Mouse (Mus musculus): Measurements from ENCODE around the gene Eif4g1. TPM values are rescaled to one million over a fixed set of nuclear protein-coding genes. Genes with fewer than 3 reads are reported as not detected.

Gene Eif4g1
- total and polyA plus RNA-seq, 3 experiments: 403 to 519 (median 473) TPM

DNA sequence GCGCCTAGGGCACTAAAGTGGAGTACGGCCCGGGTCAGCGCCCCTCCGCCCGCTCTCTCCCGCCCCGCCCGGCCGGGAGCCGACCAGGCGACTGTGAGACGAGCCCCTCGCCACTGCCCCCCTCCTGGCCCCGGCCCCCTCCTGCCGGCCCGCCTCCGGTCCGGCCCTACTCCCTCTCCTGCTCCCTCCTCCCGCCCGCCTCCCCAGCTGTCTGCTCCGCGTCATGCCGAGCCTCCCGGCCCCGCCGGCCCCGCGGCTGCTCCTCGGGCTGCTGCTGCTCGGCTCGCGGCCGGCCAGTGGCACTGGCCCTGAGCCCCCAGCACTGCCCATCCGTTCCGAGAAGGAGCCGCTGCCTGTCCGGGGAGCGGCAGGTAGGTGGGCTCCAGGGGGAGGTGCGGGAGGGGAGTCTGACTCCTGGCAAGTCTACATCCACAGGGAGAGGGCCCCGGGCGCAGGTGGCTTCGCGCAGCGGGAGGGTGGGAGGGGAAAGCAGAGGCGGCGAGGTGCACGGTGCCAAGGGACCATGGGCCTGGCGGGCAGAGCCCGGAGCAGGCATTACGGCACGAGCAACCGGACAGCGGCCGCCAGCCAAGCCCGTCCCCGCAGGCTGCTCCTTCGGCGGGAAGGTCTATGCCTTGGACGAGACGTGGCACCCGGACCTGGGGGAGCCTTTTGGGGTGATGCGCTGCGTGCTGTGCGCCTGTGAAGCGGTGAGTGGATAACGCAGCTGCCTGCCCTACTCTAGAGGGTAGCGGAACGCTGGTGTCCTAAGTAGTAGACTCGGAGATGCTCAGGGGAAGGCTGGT lies 65.0 kb downstream of the Eif4g1 start, which contains the start of gene Chrd:
Gene Chrd, plus strand, starts transcription at position 203 of the 806 bp plus-strand sequence.
- no peak within 1 kb of the TSS for H3K4me3 ChIP-seq (replicated peaks in 1 of 3; ENCODE audit: low read depth in 2 of 3, low read length in 2 of 3, poor library complexity in 1 of 3)
- no peak within 1 kb of the TSS for H3K4me2 ChIP-seq (ENCODE audit: insufficient read depth, low read depth, poor library complexity, severe bottlenecking)
- H3K36me3 ChIP-seq (replicated peaks in 1 of 2; ENCODE audit: control insufficient read depth in 1 of 2, insufficient read depth in 1 of 2, low read length in 1 of 2): no peaks in the 10 kb centered on the region
- H3K9me3 ChIP-seq (replicated peaks; ENCODE audit: low read length): peaks cover 13% of the 10 kb centered on the region
- no peaks in the 10 kb centered on the region for H3K79me2 ChIP-seq (replicated peaks; ENCODE audit: control insufficient read depth, extremely low read depth, insufficient read depth, poor library complexity, severe bottlenecking)
- H3K9ac ChIP-seq (ENCODE audit: insufficient read depth, low read depth): no peak within 1 kb of the TSS
- TF ChIP-seq RAD21 (IDR thresholded peaks at IDR 0.05; ENCODE audit: low read depth, low read length) (no peak), JUND (conservative IDR thresholded peaks at IDR 0.05; ENCODE audit: low read depth, low read length) (no peak), E2F4 (IDR thresholded peaks at IDR 0.05; ENCODE audit: insufficient replicate concordance, low read depth, low read length) (no peak), ZC3H11A (IDR thresholded peaks at IDR 0.05; ENCODE audit: low read depth, low read length) (no peak), MAX (IDR thresholded peaks at IDR 0.05; ENCODE audit: low read length) (no peak), UBTF (IDR thresholded peaks at IDR 0.05; ENCODE audit: low read depth, low read length) (no peak), TCF12 (IDR thresholded peaks at IDR 0.05; ENCODE audit: low read depth, low read length) (no peak), ZMIZ1 (IDR thresholded peaks at IDR 0.05; ENCODE audit: low read depth, low read length) (no peak), KAT2A (IDR thresholded peaks at IDR 0.05; ENCODE audit: insufficient replicate concordance, low read length) (no peak), JUN (IDR thresholded peaks at IDR 0.05; ENCODE audit: insufficient read depth, low read depth, low read length) (no peak)
- no peak within 1 kb of the TSS for H3K27ac ChIP-seq (ENCODE audit: insufficient read depth, low read depth)
- peaks cover 53% of the 10 kb centered on the region for H3K27me3 ChIP-seq (replicated peaks)
- H3K4me1 ChIP-seq (ENCODE audit: control insufficient read depth in 1 of 2, insufficient read depth in 2 of 2): peaks cover 2 to 6% of the 10 kb centered on the region in 2 experiments; a peak in 2 of 4 replicates
- DNase-seq (ENCODE audit: extremely low read depth): no peak
- dilution Hi-C loops (cut with MboI; ENCODE audit: extremely low pct_ligation_motif_present, extremely low pct_unique_long_range_greater_than_20kb, low sequenced_read_pairs) (no loop called here), in situ Hi-C loops (cut with MboI; ENCODE audit: low pct_ligation_motif_present, low pct_unique_long_range_greater_than_20kb, low sequenced_read_pairs) (no loop called here)

DNA sequence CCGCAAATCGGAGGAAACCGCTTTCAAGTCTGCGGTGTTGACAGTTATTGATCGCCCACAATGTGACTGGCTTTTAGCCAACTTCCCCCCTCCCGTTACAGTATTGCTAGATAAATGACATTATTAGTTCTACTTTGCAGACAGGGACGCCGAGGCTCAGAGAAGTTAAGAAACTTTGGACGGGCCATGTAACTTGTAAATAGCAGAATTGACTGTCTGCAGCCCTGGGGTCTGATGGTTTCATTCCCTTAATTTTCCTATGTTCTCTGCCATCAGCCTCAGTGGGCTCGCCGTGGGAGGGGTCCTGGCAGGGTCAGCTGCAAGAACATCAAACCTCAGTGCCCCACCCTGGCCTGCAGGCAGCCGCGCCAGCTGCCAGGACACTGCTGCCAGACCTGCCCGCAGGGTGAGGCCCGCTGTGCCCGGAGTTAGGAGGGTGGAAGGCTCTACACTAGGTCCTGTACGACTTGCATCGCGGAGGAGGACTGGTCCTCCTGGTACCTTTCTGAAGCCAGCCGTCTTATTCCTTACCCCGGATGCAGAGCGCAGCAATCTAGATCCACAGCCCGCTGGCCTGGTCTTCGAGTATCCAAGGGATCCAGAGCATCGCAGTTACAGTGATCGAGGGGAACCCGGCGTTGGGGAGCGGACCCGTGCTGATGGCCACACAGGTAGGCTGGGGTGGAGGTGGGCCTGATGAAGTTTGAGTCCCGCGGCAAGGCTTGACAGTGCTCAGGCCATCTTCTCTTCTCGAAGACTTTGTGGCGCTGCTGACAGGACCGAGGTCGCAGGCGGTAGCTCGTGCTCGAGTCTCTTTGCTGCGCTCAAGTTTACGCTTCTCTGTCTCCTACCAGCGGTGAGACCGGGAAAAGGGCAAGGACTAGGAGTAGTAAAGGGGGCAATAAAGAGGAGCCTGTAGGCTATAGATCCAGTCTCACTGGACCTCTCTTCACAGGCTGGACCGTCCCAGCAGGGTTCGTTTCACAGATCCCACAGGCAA lies 65.9 kb downstream of the Eif4g1 start, which contains the start of gene Thpo:
Gene Thpo, minus strand, starts transcription at position 781 of the 1,000 bp plus-strand sequence.
- TF ChIP-seq USF1 (IDR thresholded peaks at IDR 0.05; ENCODE audit: low read depth, low read length) (no peak), IRF4 (IDR thresholded peaks at IDR 0.05; ENCODE audit: low read depth, low read length) (no peak), JUND (conservative IDR thresholded peaks at IDR 0.05; ENCODE audit: low read depth, low read length) (no peak), ZMIZ1 (IDR thresholded peaks at IDR 0.05; ENCODE audit: low read depth, low read length) (no peak), UBTF (IDR thresholded peaks at IDR 0.05; ENCODE audit: low read depth, low read length) (no peak), NELFE (IDR thresholded peaks at IDR 0.05; ENCODE audit: low read depth, low read length) (no peak), MEF2A (IDR thresholded peaks at IDR 0.05; ENCODE audit: borderline replicate concordance, low read depth, low read length) (no peak), GABPA (IDR thresholded peaks at IDR 0.05; ENCODE audit: insufficient replicate concordance, low read depth, low read length) (no peak), MAZ (IDR thresholded peaks at IDR 0.05; ENCODE audit: low read depth, low read length) (no peak), E2F4 (IDR thresholded peaks at IDR 0.05; ENCODE audit: insufficient replicate concordance, low read depth, low read length) (no peak), RAD21 (IDR thresholded peaks at IDR 0.05; ENCODE audit: low read depth, low read length) (no peak), KAT2A (IDR thresholded peaks at IDR 0.05; ENCODE audit: insufficient replicate concordance, low read length) (no peak), NRF1 (IDR thresholded peaks at IDR 0.05; ENCODE audit: low read depth, low read length) (no peak), CTCF (conservative IDR thresholded peaks at IDR 0.05 in 1 of 2, IDR thresholded peaks at IDR 0.05 in 1 of 2; ENCODE audit: low read depth in 2 of 2, low read length in 2 of 2) (no peak)
- Histone ChIP-seq H3K9me3 (replicated peaks; ENCODE audit: low read length) (peaks cover 16% of the 10 kb centered on the region), H3K4me1 (ENCODE audit: control insufficient read depth in 1 of 2, insufficient read depth in 2 of 2) (peaks cover 5 to 6% of the 10 kb centered on the region in 2 experiments; a peak in 3 of 4 replicates), H3K27me3 (replicated peaks) (peaks cover 54% of the 10 kb centered on the region), H3K79me2 (replicated peaks; ENCODE audit: control insufficient read depth, extremely low read depth, insufficient read depth, poor library complexity, severe bottlenecking) (no peaks in the 10 kb centered on the region), H3K9ac (ENCODE audit: insufficient read depth, low read depth) (no peak within 1 kb of the TSS), H3K27ac (ENCODE audit: insufficient read depth, low read depth) (no peak within 1 kb of the TSS), H3K36me3 (replicated peaks in 1 of 2; ENCODE audit: control insufficient read depth in 1 of 2, insufficient read depth in 1 of 2, low read length in 1 of 2) (no peaks in the 10 kb centered on the region), H3K4me2 (ENCODE audit: insufficient read depth, low read depth, poor library complexity, severe bottlenecking) (no peak within 1 kb of the TSS), H3K4me3 (replicated peaks in 1 of 3; ENCODE audit: low read depth in 2 of 3, low read length in 2 of 3, poor library complexity in 1 of 3) (no peak within 1 kb of the TSS)
- dilution Hi-C loops (cut with MboI; ENCODE audit: extremely low pct_ligation_motif_present, extremely low pct_unique_long_range_greater_than_20kb, low sequenced_read_pairs) (no loop called here), in situ Hi-C loops (cut with MboI; ENCODE audit: low pct_ligation_motif_present, low pct_unique_long_range_greater_than_20kb, low sequenced_read_pairs) (no loop called here)
- no peak for DNase-seq (ENCODE audit: extremely low read depth)

All from CH12.LX (cell line).